Mouse (Mus musculus) MEL (cell line): ENCODE data around the gene Amot.

Source experiments
- CTCF ChIP-seq, 3 experiments: IDR thresholded peaks in 2 of 3; conservative IDR thresholded peaks in 1 of 3; 2 replicates each; pipeline ENCODE4 v1.5.1; 2011 to 2012; ENCODE audit warnings: low read length in 3 of 3, low read depth in 2 of 3, mild to moderate bottlenecking in 2 of 3, improper control_type of control experiment in 1 of 3, inconsistent platforms in 1 of 3, mixed read lengths in 1 of 3, moderate library complexity in 1 of 3; ENCODE audit not compliant: control insufficient read depth in 1 of 3, insufficient read depth in 1 of 3, poor library complexity in 1 of 3, severe bottlenecking in 1 of 3
- GATA1 ChIP-seq: IDR thresholded peaks from 2 replicates; pipeline ENCODE4 v1.6.1; 2011; ENCODE audit warnings: low read depth, low read length, improper control_type of control experiment
- MAX ChIP-seq: IDR thresholded peaks from 2 replicates; pipeline ENCODE4 v1.6.1; 2011; ENCODE audit warnings: low read length, improper control_type of control experiment
- MYC ChIP-seq: IDR thresholded peaks from 2 replicates; pipeline ENCODE4 v1.6.1; 2011; ENCODE audit warnings: low read depth, mild to moderate bottlenecking, low read length, improper control_type of control experiment, moderate library complexity
- POLR2A ChIP-seq, 2 experiments: IDR thresholded peaks; 2 replicates each; pipeline ENCODE4 v1.6.1; 2011 to 2012; ENCODE audit warnings: low read length in 2 of 2, mild to moderate bottlenecking in 2 of 2, control low read depth in 1 of 2, improper control_type of control experiment in 1 of 2, low read depth in 1 of 2, moderate library complexity in 1 of 2; ENCODE audit not compliant: control insufficient read depth in 1 of 2, insufficient read depth in 1 of 2, poor library complexity in 1 of 2
- USF1 ChIP-seq: IDR thresholded peaks from 2 replicates; pipeline ENCODE4 v1.6.1; 2014; ENCODE audit warnings: low read depth, mild to moderate bottlenecking, inconsistent platforms, low read length, improper control_type of control experiment, moderate library complexity
- ZMIZ1 ChIP-seq: IDR thresholded peaks from 2 replicates; pipeline ENCODE4 v1.6.1; 2012; ENCODE audit warnings: low read depth, mild to moderate bottlenecking, inconsistent platforms, low read length, improper control_type of control experiment, moderate library complexity

- no peak for TF ChIP-seq MYC
- no peak for TF ChIP-seq POLR2A (IDR thresholded peaks at IDR 0.05; ENCODE audit: control insufficient read depth in 1 of 2, insufficient read depth in 1 of 2, low read depth in 1 of 2, low read length in 2 of 2, poor library complexity in 1 of 2)
- TF ChIP-seq ZMIZ1 = no peak
- no peak for TF ChIP-seq CTCF (IDR thresholded peaks at IDR 0.05 in 2 of 3, conservative IDR thresholded peaks at IDR 0.05 in 1 of 3; ENCODE audit: control insufficient read depth in 1 of 3, insufficient read depth in 1 of 3, low read depth in 2 of 3, low read length in 3 of 3, poor library complexity in 1 of 3, severe bottlenecking in 1 of 3)
- no peak for TF ChIP-seq GATA1
- no peak for TF ChIP-seq USF1
- no peak for TF ChIP-seq MAX
Measured at GRCm38 (mm10) chrX:145477725-145478194, 27.2 kb downstream of the Amot start.
